Mouse (Mus musculus) stomach, embryonic 14.5 days (tissue): Measurements from ENCODE around the gene Rps29. TPM values are rescaled to one million over a fixed set of nuclear protein-coding genes. Genes with fewer than 3 reads are reported as not detected.

Experiments used
- ATAC-seq: fragments of 200-750 bp; cut with Nextera tagmentation; 2 replicates; pipeline ENCODE4 v1.8.0; 2017; ENCODE audit warnings: low read depth, moderate TSS enrichment; ENCODE audit not compliant: insufficient number of reproducible peaks, insufficient read depth, low FRiP score
- H3K27ac ChIP-seq: fragments of 300-500 bp; sonication (generic); 2 replicates; pipeline ENCODE4 v1.5.1; 2014; ENCODE audit warnings: mild to moderate bottlenecking, low read length, moderate library complexity, mixed read lengths
- H3K27me3 ChIP-seq: fragments of 300-500 bp; sonication (generic); 2 replicates; pipeline ENCODE4 v1.6.1; 2014; ENCODE audit warnings: low read length, control low read depth, mixed read lengths; ENCODE audit not compliant: control insufficient read depth, insufficient read depth
- H3K36me3 ChIP-seq: fragments of 300-500 bp; sonication (generic); 2 replicates; pipeline ENCODE4 v1.6.1; 2014; ENCODE audit warnings: mild to moderate bottlenecking, control low read depth, low read length, moderate library complexity, mixed read lengths; ENCODE audit not compliant: control insufficient read depth, insufficient read depth
- H3K4me1 ChIP-seq: fragments of 300-500 bp; sonication (generic); 2 replicates; pipeline ENCODE4 v1.6.1; 2014; ENCODE audit warnings: low read length, control low read depth, mixed read lengths; ENCODE audit not compliant: control insufficient read depth, insufficient read depth
- H3K4me2 ChIP-seq: fragments of 300-500 bp; sonication (generic); replicated peaks from 2 replicates; pipeline ENCODE4 v1.6.1; 2014; ENCODE audit warnings: low read depth, low read length, control low read depth
- H3K4me3 ChIP-seq: fragments of 300-500 bp; sonication (generic); 2 replicates; pipeline ENCODE4 v1.5.1; 2014; ENCODE audit warnings: low read depth, low read length, control low read depth
- H3K9ac ChIP-seq: fragments of 300-500 bp; sonication (generic); replicated peaks from 2 replicates; pipeline ENCODE4 v1.6.1; 2014; ENCODE audit warnings: low read depth, mild to moderate bottlenecking, control low read depth, low read length, moderate library complexity, mixed read lengths
- H3K9me3 ChIP-seq: fragments of 300-500 bp; sonication (generic); 2 replicates; pipeline ENCODE4 v1.6.1; 2016; ENCODE audit warnings: low read depth, low read length, control low read depth; ENCODE audit not compliant: control insufficient read depth
- WGBS: fragments of 180-500 bp; shearing (Covaris S2); extraction: QIAGEN DNeasy Blood & Tissue Kit; methylation state at CpG from one replicate; pipeline ENCODE4 v1.1.7; 2014; 5-methylcytosine and 5-hydroxymethylcytosine counted together
- polyA plus RNA-seq: library from polyadenylated mRNA; unstranded; fragments of >200 nt; fragmentation: Nextera tagmentation; extraction: Ambion mirVana; gene quantifications from 2 replicates; pipeline ENCODE4 v1.2.1, GENCODE M21; 2014

Rps29 gene
- polyA plus RNA-seq, 1 experiment from 2014 or later: 2,274 TPM

GRCm38 (mm10) chr12:69130486-69130885, 28.5 kb downstream of the Rps29 start:
- Histone ChIP-seq H3K27ac (no peak overlapping the region), H3K4me3 (no peak overlapping the region), H3K4me2 (no peak overlapping the region), H3K9ac (no peak overlapping the region), H3K36me3 (no peaks in the 10 kb centered on the region), H3K4me1 (no peaks in the 10 kb centered on the region), H3K27me3 (no peaks in the 10 kb centered on the region), H3K9me3 (no peaks in the 10 kb centered on the region)
- 76% methylated on average over 12 of the region's 12 CpGs for WGBS
- no peak for ATAC-seq

GRCm38 (mm10) chr12:69129634-69130310, 29.2 kb downstream of the Rps29 start:
- H3K4me2 ChIP-seq: no peak overlapping the region
- no peak overlapping the region for H3K27ac ChIP-seq
- no peak overlapping the region for H3K4me3 ChIP-seq
- H3K36me3 ChIP-seq: no peaks in the 10 kb centered on the region
- H3K4me1 ChIP-seq: no peaks in the 10 kb centered on the region
- whole genome bisulfite sequencing: 29% methylated on average over 18 of the region's 18 CpGs
- H3K9ac ChIP-seq: no peak overlapping the region
- 0 out of 2 replicates have a peak, but pooled peaks have one; percentile 46 for ATAC-seq
- no peaks in the 10 kb centered on the region for H3K9me3 ChIP-seq
- no peaks in the 10 kb centered on the region for H3K27me3 ChIP-seq

GRCm38 (mm10) chr12:69127626-69128025, 31.4 kb downstream of the Rps29 start:
- H3K4me2 ChIP-seq: no peak overlapping the region
- H3K4me3 ChIP-seq: no peak overlapping the region
- no peak for ATAC-seq
- H3K27ac ChIP-seq: no peak overlapping the region
- no peak overlapping the region for H3K9ac ChIP-seq
- no peaks in the 10 kb centered on the region for H3K27me3 ChIP-seq
- H3K36me3 ChIP-seq: no peaks in the 10 kb centered on the region
- 82% methylated on average over 3 of the region's 3 CpGs for WGBS
- H3K9me3 ChIP-seq: no peaks in the 10 kb centered on the region
- H3K4me1 ChIP-seq: no peaks in the 10 kb centered on the region

- no peak for ATAC-seq
- H3K9me3 ChIP-seq: no peaks in the 10 kb centered on the region
- WGBS: 89% methylated on average over 5 of the region's 5 CpGs
- no peak overlapping the region for H3K27ac ChIP-seq
- no peaks in the 10 kb centered on the region for H3K4me1 ChIP-seq
- no peaks in the 10 kb centered on the region for H3K36me3 ChIP-seq
- H3K27me3 ChIP-seq: no peaks in the 10 kb centered on the region
- H3K4me3 ChIP-seq: no peak overlapping the region
- H3K9ac ChIP-seq: no peak overlapping the region
- H3K4me2 ChIP-seq: no peak overlapping the region
Measured at GRCm38 (mm10) chr12:69127170-69127569, 31.8 kb downstream of the Rps29 start.

GRCm38 (mm10) chr12:69125066-69125465, 33.9 kb downstream of the Rps29 start:
- no peak for ATAC-seq
- Histone ChIP-seq H3K4me1 (no peaks in the 10 kb centered on the region), H3K4me3 (no peak overlapping the region), H3K9me3 (no peaks in the 10 kb centered on the region), H3K4me2 (no peak overlapping the region), H3K27ac (no peak overlapping the region), H3K36me3 (no peaks in the 10 kb centered on the region), H3K27me3 (no peaks in the 10 kb centered on the region), H3K9ac (no peak overlapping the region)
- 85% methylated on average over 5 of the region's 5 CpGs for WGBS

GRCm38 (mm10) chr12:69122801-69123200, 36.2 kb downstream of the Rps29 start:
- Histone ChIP-seq H3K9ac (no peak overlapping the region), H3K4me1 (no peaks in the 10 kb centered on the region), H3K27ac (no peak overlapping the region), H3K27me3 (no peaks in the 10 kb centered on the region), H3K9me3 (no peaks in the 10 kb centered on the region), H3K36me3 (no peaks in the 10 kb centered on the region), H3K4me3 (no peak overlapping the region), H3K4me2 (no peak overlapping the region)
- no peak for ATAC-seq
- 93% methylated on average over 11 of the region's 11 CpGs for WGBS

- Histone ChIP-seq H3K36me3 (no peaks in the 10 kb centered on the region), H3K4me1 (no peaks in the 10 kb centered on the region), H3K27ac (no peak overlapping the region), H3K4me3 (no peak overlapping the region), H3K9ac (no peak overlapping the region), H3K9me3 (no peaks in the 10 kb centered on the region), H3K4me2 (no peak overlapping the region), H3K27me3 (no peaks in the 10 kb centered on the region)
- 81% methylated on average over 6 of the region's 6 CpGs for WGBS
- ATAC-seq: no peak
Measured at GRCm38 (mm10) chr12:69119908-69120307, 39.1 kb downstream of the Rps29 start.
